Mouse (Mus musculus): ENCODE data around the gene Wdr38. TPM values are rescaled to one million over a fixed set of nuclear protein-coding genes. Genes with fewer than 3 reads are reported as not detected.
"Not testable (repeated sequence)": the region's sequence is repeated elsewhere in the genome, so short reads cannot be mapped to it uniquely, and the experiment has no call there.

The Wdr38 gene
- polyA plus RNA-seq, 1 experiment from 2014 or later, result 0.76 TPM

DNA sequence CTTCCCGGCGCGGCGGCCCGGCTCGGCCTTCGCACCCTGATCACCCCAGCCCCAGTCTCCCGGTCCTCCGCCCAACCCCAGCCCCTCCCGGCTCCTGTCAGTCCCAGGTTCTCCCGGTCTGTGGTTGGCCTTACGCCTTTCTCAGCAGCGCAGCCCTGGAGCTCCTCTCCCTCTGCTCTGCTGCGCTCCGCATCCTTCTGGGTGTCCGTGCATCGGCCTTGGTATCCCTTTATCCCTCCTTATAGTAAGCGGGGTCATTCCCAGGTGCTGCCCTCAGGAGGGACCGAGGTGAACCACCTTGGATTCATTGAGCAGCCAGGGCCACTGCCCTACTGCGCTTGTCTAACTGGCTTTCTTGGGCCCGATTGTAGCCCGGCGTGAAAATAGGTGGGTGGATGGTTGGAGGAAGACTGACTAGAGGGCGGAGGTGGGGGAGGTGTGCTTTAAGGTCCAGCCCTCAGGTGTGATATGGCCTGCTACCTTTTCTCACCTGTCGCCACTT lies 11.1 kb downstream of the Wdr38 start:
- Histone ChIP-seq H3K27ac (replicated peaks) (peak overlapping the region; percentile 95), H3K4me2 (peak overlapping the region; percentile 94), H3K36me3 (replicated peaks) (peaks cover 34% of the 10 kb centered on the region), H3K9me3 (replicated peaks) (no peaks in the 10 kb centered on the region), H3K4me1 (replicated peaks) (peaks cover 73% of the 10 kb centered on the region), H3K4me3 (replicated peaks) (peak overlapping the region; percentile 88), H3K9ac (peak overlapping the region; percentile 92), H3K27me3 (no peaks in the 10 kb centered on the region)
- ATAC-seq (ENCODE audit: insufficient read depth), result peak; percentile 30
- WGBS (ENCODE audit: insufficient replicate concordance), result 0% methylated on average over 25 of the region's 25 CpGs

DNA sequence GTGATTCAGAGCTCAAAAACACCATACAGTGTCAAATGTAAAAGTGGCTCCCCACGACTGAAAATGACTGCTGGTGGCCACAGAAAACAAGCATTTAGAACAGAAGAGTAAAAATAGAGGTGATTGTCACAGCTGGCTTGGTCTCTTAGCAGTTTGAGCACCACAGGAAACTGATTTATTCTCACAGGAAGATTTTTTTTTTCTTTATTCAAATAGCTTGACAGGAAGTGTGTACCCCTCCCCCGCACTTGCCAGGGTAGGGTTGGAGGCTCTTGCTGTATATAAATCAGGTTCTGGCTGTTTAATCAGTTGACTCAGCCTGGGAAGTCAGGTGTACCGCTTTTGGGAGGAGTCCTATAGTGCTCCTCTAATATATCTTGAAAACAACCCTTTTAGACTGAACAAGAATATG lies 11.7 kb downstream of the Wdr38 start:
- H3K27ac ChIP-seq (replicated peaks), result peak overlapping the region; percentile 95
- no peak for ATAC-seq (ENCODE audit: insufficient read depth)
- H3K36me3 ChIP-seq (replicated peaks), result peaks cover 34% of the 10 kb centered on the region
- H3K4me2 ChIP-seq, result peak overlapping the region; percentile 94
- H3K4me3 ChIP-seq (replicated peaks), result peak overlapping the region; percentile 88
- WGBS (ENCODE audit: insufficient replicate concordance), result 12% methylated on average over 3 of the region's 3 CpGs
- peak overlapping the region; percentile 92 for H3K9ac ChIP-seq
- H3K27me3 ChIP-seq, result no peaks in the 10 kb centered on the region
- H3K9me3 ChIP-seq (replicated peaks), result no peaks in the 10 kb centered on the region
- peaks cover 67% of the 10 kb centered on the region for H3K4me1 ChIP-seq (replicated peaks)

DNA sequence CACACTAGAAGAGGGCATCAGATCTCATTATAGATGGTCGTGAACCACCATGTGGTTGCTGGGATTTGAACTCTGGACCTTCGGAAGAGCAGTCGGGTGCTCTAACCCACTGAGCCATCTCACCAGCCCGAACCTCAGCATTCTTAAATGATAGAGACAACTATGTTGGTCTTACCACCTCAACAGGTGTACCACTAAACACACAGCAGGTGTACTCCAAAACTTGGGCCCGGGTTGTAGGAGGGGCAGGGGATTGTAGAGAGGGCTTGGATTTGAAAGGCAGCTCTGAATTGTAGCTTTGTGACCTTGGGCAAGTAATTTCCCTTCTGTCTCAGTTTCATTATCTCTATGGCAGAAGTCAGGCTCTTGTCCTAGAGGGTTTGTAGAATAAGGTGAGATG lies 12.9 kb downstream of the Wdr38 start:
- not testable (repeated sequence) for H3K27ac ChIP-seq (replicated peaks); ATAC-seq (ENCODE audit: insufficient read depth)
- H3K4me1 ChIP-seq (replicated peaks), result peaks cover 61% of the 10 kb centered on the region

DNA sequence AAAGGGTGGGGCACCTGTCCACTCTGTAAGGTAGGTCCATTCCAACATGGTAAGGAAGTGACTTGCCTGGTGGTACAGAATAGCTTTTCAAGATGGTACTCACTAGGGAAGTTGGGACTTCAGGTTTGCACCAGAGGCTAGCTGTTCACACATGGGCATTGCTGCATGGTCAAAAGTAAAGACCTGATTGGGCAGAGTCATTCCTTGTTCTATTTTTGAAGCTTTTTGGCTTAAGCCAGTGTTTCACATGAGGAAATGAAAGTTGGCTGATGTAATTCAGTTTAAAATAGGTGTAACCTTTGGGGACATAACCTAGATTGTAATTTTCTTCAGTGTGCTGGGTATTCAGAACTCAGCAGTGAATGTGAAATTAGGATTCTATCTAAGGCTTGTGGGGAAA lies 14.0 kb downstream of the Wdr38 start:
- Histone ChIP-seq H3K9ac (no peak overlapping the region), H3K9me3 (replicated peaks) (no peaks in the 10 kb centered on the region), H3K27me3 (no peaks in the 10 kb centered on the region), H3K4me1 (replicated peaks) (peaks cover 54% of the 10 kb centered on the region), H3K4me2 (no peak overlapping the region), H3K4me3 (replicated peaks) (no peak overlapping the region), H3K36me3 (replicated peaks) (peaks cover 55% of the 10 kb centered on the region), H3K27ac (replicated peaks) (no peak overlapping the region)
- no peak for ATAC-seq (ENCODE audit: insufficient read depth)

More for the DNA sequence above, 12.9 kb downstream of the Wdr38 start:
- not testable (repeated sequence) for H3K4me3 ChIP-seq (replicated peaks); H3K9ac ChIP-seq; H3K9me3 ChIP-seq (replicated peaks); H3K4me2 ChIP-seq; H3K27me3 ChIP-seq
- WGBS (ENCODE audit: insufficient replicate concordance), result 80% methylated on average over 5 of the region's 5 CpGs
- peaks cover 44% of the 10 kb centered on the region for H3K36me3 ChIP-seq (replicated peaks)

- 74% methylated on average over 3 of the region's 3 CpGs for WGBS (ENCODE audit: insufficient replicate concordance)
Measured at GRCm38 (mm10) chr2:39011971-39012370, 14.7 kb downstream of the Wdr38 start.

GRCm38 (mm10) chr2:39012768-39013279 lies 15.5 kb downstream of the Wdr38 start:
- ATAC-seq (ENCODE audit: insufficient read depth), result no peak
- Histone ChIP-seq H3K36me3 (replicated peaks) (peaks cover 71% of the 10 kb centered on the region), H3K27ac (replicated peaks) (no peak overlapping the region), H3K4me1 (replicated peaks) (peaks cover 41% of the 10 kb centered on the region), H3K9ac (no peak overlapping the region), H3K4me3 (replicated peaks) (no peak overlapping the region), H3K9me3 (replicated peaks) (no peaks in the 10 kb centered on the region), H3K27me3 (no peaks in the 10 kb centered on the region), H3K4me2 (no peak overlapping the region)
- WGBS (ENCODE audit: insufficient replicate concordance), result 78% methylated on average over 7 of the region's 7 CpGs

More at GRCm38 (mm10) chr2:39011971-39012370, 14.7 kb downstream of the Wdr38 start:
- Histone ChIP-seq H3K4me1 (replicated peaks) (peaks cover 48% of the 10 kb centered on the region), H3K27ac (replicated peaks) (no peak overlapping the region), H3K36me3 (replicated peaks) (peaks cover 62% of the 10 kb centered on the region), H3K9me3 (replicated peaks) (no peaks in the 10 kb centered on the region), H3K4me2 (no peak overlapping the region), H3K9ac (no peak overlapping the region), H3K4me3 (replicated peaks) (no peak overlapping the region), H3K27me3 (no peaks in the 10 kb centered on the region)
- no peak for ATAC-seq (ENCODE audit: insufficient read depth)

DNA sequence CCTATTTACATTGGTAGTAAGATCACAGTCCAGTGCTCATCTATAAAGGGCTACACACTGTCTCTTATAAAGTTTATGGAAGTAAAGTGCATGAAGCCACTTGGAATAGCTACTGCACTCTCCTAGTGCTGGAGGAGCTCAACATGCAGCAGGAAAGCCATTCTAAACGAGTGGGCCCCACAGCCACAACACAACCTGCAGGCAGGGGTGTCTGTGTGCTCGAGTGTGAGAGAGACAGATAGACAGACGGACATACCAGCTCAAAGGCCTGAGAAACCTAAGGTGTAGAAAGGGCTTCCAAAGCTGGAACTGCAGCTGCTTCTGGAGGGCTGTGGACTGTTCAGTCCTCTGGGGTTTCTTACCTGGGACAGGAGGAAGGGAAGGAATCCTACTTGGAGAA lies 19.3 kb downstream of the Wdr38 start:
- Histone ChIP-seq H3K27me3 (no peaks in the 10 kb centered on the region), H3K4me2 (no peak overlapping the region), H3K4me3 (replicated peaks) (no peak overlapping the region), H3K9ac (no peak overlapping the region), H3K36me3 (replicated peaks) (peaks cover 94% of the 10 kb centered on the region), H3K4me1 (replicated peaks) (peaks cover 14% of the 10 kb centered on the region), H3K27ac (replicated peaks) (no peak overlapping the region), H3K9me3 (replicated peaks) (no peaks in the 10 kb centered on the region)
- 61% methylated on average over 3 of the region's 3 CpGs for WGBS (ENCODE audit: insufficient replicate concordance)
- ATAC-seq (ENCODE audit: insufficient read depth), result no peak

GRCm38 (mm10) chr2:39020004-39020403 lies 22.7 kb downstream of the Wdr38 start:
- WGBS (ENCODE audit: insufficient replicate concordance), result 78% methylated on average over 1 of the region's 1 CpGs
- Histone ChIP-seq H3K9me3 (replicated peaks) (no peaks in the 10 kb centered on the region), H3K36me3 (replicated peaks) (peaks cover 92% of the 10 kb centered on the region), H3K4me1 (replicated peaks) (no peaks in the 10 kb centered on the region), H3K4me3 (replicated peaks) (no peak overlapping the region), H3K27me3 (no peaks in the 10 kb centered on the region), H3K4me2 (no peak overlapping the region), H3K27ac (replicated peaks) (no peak overlapping the region), H3K9ac (no peak overlapping the region)
- ATAC-seq (ENCODE audit: insufficient read depth), result no peak

- Histone ChIP-seq H3K4me3 (replicated peaks) (no peak overlapping the region), H3K27ac (replicated peaks) (no peak overlapping the region), H3K36me3 (replicated peaks) (peaks cover 86% of the 10 kb centered on the region), H3K4me2 (no peak overlapping the region), H3K27me3 (no peaks in the 10 kb centered on the region), H3K4me1 (replicated peaks) (no peaks in the 10 kb centered on the region), H3K9ac (no peak overlapping the region), H3K9me3 (replicated peaks) (no peaks in the 10 kb centered on the region)
- no peak for ATAC-seq (ENCODE audit: insufficient read depth)
- WGBS (ENCODE audit: insufficient replicate concordance), result 76% methylated on average over 1 of the region's 1 CpGs
Measured at GRCm38 (mm10) chr2:39031611-39032010, 34.3 kb downstream of the Wdr38 start.

GRCm38 (mm10) chr2:39040215-39040614 lies 42.9 kb downstream of the Wdr38 start:
- no peak overlapping the region for H3K4me3 ChIP-seq (replicated peaks)
- ATAC-seq (ENCODE audit: insufficient read depth), result no peak
- no peak overlapping the region for H3K9ac ChIP-seq
- WGBS (ENCODE audit: insufficient replicate concordance), result 82% methylated on average over 1 of the region's 1 CpGs
- H3K36me3 ChIP-seq (replicated peaks), result peaks cover 69% of the 10 kb centered on the region
- no peaks in the 10 kb centered on the region for H3K9me3 ChIP-seq (replicated peaks)
- no peak overlapping the region for H3K27ac ChIP-seq (replicated peaks)
- H3K4me1 ChIP-seq (replicated peaks), result no peaks in the 10 kb centered on the region
- H3K4me2 ChIP-seq, result no peak overlapping the region
- H3K27me3 ChIP-seq, result no peaks in the 10 kb centered on the region

GRCm38 (mm10) chr2:39048515-39048914 lies 51.2 kb downstream of the Wdr38 start:
- no peak for ATAC-seq (ENCODE audit: insufficient read depth)
- no peaks in the 10 kb centered on the region for H3K27me3 ChIP-seq
- WGBS (ENCODE audit: insufficient replicate concordance), result 87% methylated on average over 1 of the region's 1 CpGs

More at GRCm38 (mm10) chr2:39048515-39048914, 51.2 kb downstream of the Wdr38 start:
- Histone ChIP-seq H3K9me3 (replicated peaks) (no peaks in the 10 kb centered on the region), H3K4me1 (replicated peaks) (no peaks in the 10 kb centered on the region), H3K36me3 (replicated peaks) (peaks cover 65% of the 10 kb centered on the region), H3K4me2 (no peak overlapping the region), H3K4me3 (replicated peaks) (no peak overlapping the region), H3K27ac (replicated peaks) (no peak overlapping the region), H3K9ac (no peak overlapping the region)

Data from liver, embryonic 15.5 days (tissue).